Mouse (Mus musculus) CH12.LX (cell line): ENCODE measurements around the gene Ttc41. TPM values are rescaled to one million over a fixed set of nuclear protein-coding genes. Genes with fewer than 3 reads are reported as not detected.

Experiments
- DNase-seq: peaks from one replicate; pipeline ENCODE4 v3.0.0-alpha.2; 2013; ENCODE audit errors: extremely low read depth
- H3K27ac ChIP-seq: 2 replicates; pipeline ENCODE4 v1.5.1; 2012; ENCODE audit warnings: low read depth, mild to moderate bottlenecking, control low read depth, moderate library complexity; ENCODE audit not compliant: insufficient read depth
- H3K27me3 ChIP-seq: replicated peaks from 2 replicates; pipeline ENCODE3; 2012; ENCODE audit warnings: inconsistent platforms
- H3K36me3 ChIP-seq, 2 experiments: replicated peaks in 1 of 2; 2 replicates each; pipeline versions ENCODE3 to v1.6.1; 2012; ENCODE audit warnings: inconsistent platforms in 1 of 2, low read length in 1 of 2, mild to moderate bottlenecking in 1 of 2, mixed read lengths in 1 of 2, moderate library complexity in 1 of 2; ENCODE audit not compliant: control insufficient read depth in 1 of 2, insufficient read depth in 1 of 2
- H3K4me1 ChIP-seq, 2 experiments: 2 replicates each; pipeline ENCODE4 v1.6.1; 2012; ENCODE audit warnings: inconsistent platforms in 1 of 2, moderate library complexity in 1 of 2; ENCODE audit not compliant: insufficient read depth in 2 of 2, control insufficient read depth in 1 of 2
- H3K4me2 ChIP-seq: 2 replicates; pipeline ENCODE4 v1.6.1; 2012; ENCODE audit warnings: low read depth, mild to moderate bottlenecking, control low read depth; ENCODE audit not compliant: poor library complexity, insufficient read depth, severe bottlenecking
- H3K4me3 ChIP-seq, 3 experiments: fragments of 150-350 bp in 1 of 3; sonication (generic) in 1 of 3; replicated peaks in 1 of 3; 2 replicates each; pipeline versions ENCODE3 to v1.5.1; 2011 to 2012; ENCODE audit warnings: low read depth in 2 of 3, low read length in 2 of 3, mild to moderate bottlenecking in 2 of 3, moderate library complexity in 2 of 3, control low read depth in 1 of 3, improper control_type of control experiment in 1 of 3, inconsistent platforms in 1 of 3, mixed read lengths in 1 of 3; ENCODE audit not compliant: poor library complexity in 1 of 3
- H3K79me2 ChIP-seq: replicated peaks from 2 replicates; pipeline ENCODE4 v1.6.1; 2012; ENCODE audit warnings: mild to moderate bottlenecking, moderate library complexity; ENCODE audit not compliant: control insufficient read depth, poor library complexity, insufficient read depth, severe bottlenecking; ENCODE audit errors: extremely low read depth
- H3K9ac ChIP-seq: 2 replicates; pipeline ENCODE4 v1.6.1; 2012; ENCODE audit warnings: low read depth, mild to moderate bottlenecking, control low read depth, moderate library complexity; ENCODE audit not compliant: insufficient read depth
- H3K9me3 ChIP-seq: replicated peaks from 2 replicates; pipeline ENCODE3; 2012; ENCODE audit warnings: low read length, inconsistent platforms, mixed read lengths
- BHLHE40 ChIP-seq: IDR thresholded peaks from 2 replicates; pipeline ENCODE4 v1.6.1; 2011; ENCODE audit warnings: mild to moderate bottlenecking, low read depth, low read length, improper control_type of control experiment
- CHD2 ChIP-seq: IDR thresholded peaks from 2 replicates; pipeline ENCODE4 v1.6.1; 2011; ENCODE audit warnings: low read length, improper control_type of control experiment
- E2F4 ChIP-seq: IDR thresholded peaks from 2 replicates; pipeline ENCODE4 v1.6.1; 2011; ENCODE audit warnings: low read depth, low read length, improper control_type of control experiment; ENCODE audit not compliant: insufficient replicate concordance
- ELF1 ChIP-seq: IDR thresholded peaks from 2 replicates; pipeline ENCODE4 v1.6.1; 2014; ENCODE audit warnings: low read depth, mild to moderate bottlenecking, inconsistent platforms, low read length, improper control_type of control experiment
- KAT2A ChIP-seq: IDR thresholded peaks from 2 replicates; pipeline ENCODE4 v1.6.1; 2012; ENCODE audit warnings: low read length, improper control_type of control experiment, inconsistent platforms; ENCODE audit not compliant: insufficient replicate concordance
- MEF2A ChIP-seq: IDR thresholded peaks from 2 replicates; pipeline ENCODE4 v1.6.1; 2014; ENCODE audit warnings: low read depth, mild to moderate bottlenecking, inconsistent platforms, low read length, improper control_type of control experiment, borderline replicate concordance
- MXI1 ChIP-seq: IDR thresholded peaks from 2 replicates; pipeline ENCODE4 v1.6.1; 2011; ENCODE audit warnings: mild to moderate bottlenecking, low read depth, low read length, improper control_type of control experiment
- MYC ChIP-seq: IDR thresholded peaks from 2 replicates; pipeline ENCODE4 v1.6.1; 2011; ENCODE audit warnings: low read depth, mild to moderate bottlenecking, improper control_type of control experiment, low read length
- NELFE ChIP-seq: IDR thresholded peaks from 2 replicates; pipeline ENCODE4 v1.6.1; 2011; ENCODE audit warnings: low read depth, low read length, improper control_type of control experiment
- PAX5 ChIP-seq: IDR thresholded peaks from 2 replicates; pipeline ENCODE4 v1.6.1; 2012; ENCODE audit warnings: low read length, inconsistent platforms, mixed read lengths
- POLR2A ChIP-seq: IDR thresholded peaks from 2 replicates; pipeline ENCODE4 v1.6.1; 2011; ENCODE audit warnings: low read depth, mild to moderate bottlenecking, improper control_type of control experiment, low read length
- RAD21 ChIP-seq: IDR thresholded peaks from 2 replicates; pipeline ENCODE4 v1.6.1; 2011; ENCODE audit warnings: low read depth, mild to moderate bottlenecking, low read length, improper control_type of control experiment, moderate library complexity
- SIN3A ChIP-seq: IDR thresholded peaks from 2 replicates; pipeline ENCODE4 v1.6.1; 2012; ENCODE audit warnings: low read length, improper control_type of control experiment, inconsistent platforms
- SMC3 ChIP-seq: IDR thresholded peaks from 2 replicates; pipeline ENCODE4 v1.6.1; 2011; ENCODE audit warnings: low read depth, low read length, improper control_type of control experiment
- TBP ChIP-seq: conservative IDR thresholded peaks from 2 replicates; pipeline ENCODE4 v1.6.1; 2011; ENCODE audit warnings: low read depth, low read length, improper control_type of control experiment
- UBTF ChIP-seq: IDR thresholded peaks from 2 replicates; pipeline ENCODE4 v1.6.1; 2012; ENCODE audit warnings: low read depth, mild to moderate bottlenecking, inconsistent platforms, low read length, improper control_type of control experiment, moderate library complexity
- USF2 ChIP-seq: conservative IDR thresholded peaks from 2 replicates; pipeline ENCODE4 v1.6.1; 2011; ENCODE audit warnings: low read depth, low read length, improper control_type of control experiment
- ZNF384 ChIP-seq: IDR thresholded peaks from 2 replicates; pipeline ENCODE4 v1.6.1; 2012; ENCODE audit warnings: low read depth, low read length, improper control_type of control experiment, inconsistent platforms
- dilution Hi-C: fragments of 300-500 bp; cut with MboI; formaldehyde crosslinking; loops from 2 replicates; pipeline ENCODE4 v1.14.3; 2020; ENCODE audit warnings: low sequenced_read_pairs; ENCODE audit not compliant: extremely low pct_unique_long_range_greater_than_20kb, extremely low pct_ligation_motif_present
- in situ Hi-C: fragments of 300-500 bp; cut with MboI; formaldehyde crosslinking; loops from 3 replicates; pipeline ENCODE4 v1.14.3; 2019; ENCODE audit warnings: low sequenced_read_pairs, low pct_ligation_motif_present, low pct_unique_long_range_greater_than_20kb, mixed read lengths
- polyA plus RNA-seq: library from polyadenylated mRNA; unstranded; fragments of >175 nt; gene quantifications from 2 replicates; pipeline ENCODE4 v1.2.1, GENCODE M21; 2012; ENCODE audit warnings: low read depth; ENCODE audit not compliant: insufficient read length
- total RNA-seq, 2 experiments: library from RNA; depleted of rRNA; stranded (reverse); fragments of 300-350 nt in 1 of 2; fragments of >200 nt in 1 of 2; gene quantifications; 2 replicates each; pipeline ENCODE4 v1.2.3; 2012 to 2014

Gene Ttc41
- total and polyA plus RNA-seq, 3 experiments, result 3.6 to 4.4 (median 4.2) TPM

GRCm38 (mm10) chr10:86807362-86807761, 101.8 kb downstream of the Ttc41 start:
- peaks cover 16 to 79% of the 10 kb centered on the region in 2 experiments for H3K36me3 ChIP-seq
- TF ChIP-seq PAX5, result no peak
- TF ChIP-seq KAT2A, result no peak
- no peak for TF ChIP-seq POLR2A
- TF ChIP-seq CHD2, result no peak
- no peak for TF ChIP-seq ZNF384
- TF ChIP-seq SMC3, result no peak
- TF ChIP-seq RAD21, result no peak
- TF ChIP-seq E2F4, result no peak
- TF ChIP-seq SIN3A, result no peak
- TF ChIP-seq ELF1, result no peak

DNA sequence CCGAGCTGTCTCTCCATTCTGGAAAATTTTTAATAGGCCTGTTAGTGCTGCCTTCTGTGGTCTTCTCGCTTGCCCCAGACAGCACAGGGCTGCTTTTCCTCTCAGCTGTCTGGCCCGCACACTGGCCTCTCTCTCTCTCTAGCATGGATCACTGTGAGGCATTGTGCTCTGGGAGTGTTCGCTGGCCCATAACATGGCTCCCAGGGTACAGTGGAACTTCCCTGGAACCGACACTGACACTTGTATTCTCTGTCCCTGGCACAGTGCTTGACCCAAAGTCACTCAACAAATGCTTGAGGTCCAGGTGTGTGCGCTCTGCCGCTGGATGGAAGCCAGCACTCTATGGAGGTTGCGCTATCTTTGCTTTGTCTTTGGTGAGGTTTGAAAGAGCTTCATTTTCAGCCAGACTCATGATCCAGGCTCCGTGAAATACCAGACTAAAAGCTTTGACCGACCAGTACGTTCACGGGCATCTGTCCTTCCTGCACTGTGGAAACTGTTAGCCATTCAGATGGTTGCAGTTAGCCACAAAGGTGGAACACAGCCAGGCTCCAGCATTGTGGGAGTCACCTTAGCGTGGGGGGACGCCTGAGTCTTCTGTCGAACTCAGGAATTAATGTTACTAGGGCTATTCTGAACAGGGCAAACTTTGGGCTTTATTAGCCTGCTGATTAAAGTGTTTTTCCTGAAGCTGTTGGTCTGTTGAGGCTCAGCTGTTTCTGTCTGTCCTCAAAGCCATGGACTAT, 102.6 kb downstream of the Ttc41 start:
- in situ Hi-C loops, result no loop called here
- Histone ChIP-seq H3K4me3 (no peak overlapping the region), H3K4me2 (no peak overlapping the region), H3K9ac (no peak overlapping the region), H3K4me1 (peaks cover 0 to 17% of the 10 kb centered on the region in 2 experiments; a peak in 2 of 4 replicates), H3K79me2 (0 out of 2 replicates have a peak, but pooled peaks cover 2% of the 10 kb centered on the region), H3K36me3 (peaks cover 20 to 87% of the 10 kb centered on the region in 2 experiments), H3K27me3 (no peaks in the 10 kb centered on the region), H3K27ac (no peak overlapping the region), H3K9me3 (no peaks in the 10 kb centered on the region)
- DNase-seq, result no peak
- dilution Hi-C loops, result no loop called here
- TF ChIP-seq USF2 (no peak), KAT2A (no peak), BHLHE40 (no peak), NELFE (no peak), MEF2A (no peak), MXI1 (no peak), UBTF (no peak), ELF1 (no peak), RAD21 (no peak), TBP (no peak), MYC (no peak)

More at GRCm38 (mm10) chr10:86807362-86807761, 101.8 kb downstream of the Ttc41 start:
- in situ Hi-C loops (no loop called here), dilution Hi-C loops (no loop called here)
- Histone ChIP-seq H3K79me2 (0 out of 2 replicates have a peak, but pooled peaks cover 2% of the 10 kb centered on the region), H3K4me2 (no peak overlapping the region), H3K27me3 (no peaks in the 10 kb centered on the region), H3K4me3 (no peak overlapping the region), H3K9me3 (no peaks in the 10 kb centered on the region), H3K4me1 (peaks cover 0 to 17% of the 10 kb centered on the region in 2 experiments; a peak in 2 of 4 replicates), H3K27ac (no peak overlapping the region), H3K9ac (no peak overlapping the region)
- DNase-seq, result no peak
